Mouse (Mus musculus) thymus, postnatal 0 days (tissue): ENCODE data around the gene Spag9. TPM values are rescaled to one million over a fixed set of nuclear protein-coding genes. Genes with fewer than 3 reads are reported as not detected.

Source experiments
- DNase-seq: peaks from one replicate; pipeline ENCODE4 v3.0.0-alpha.2; 2015; ENCODE audit warnings: low spot score
- polyA plus RNA-seq: library from polyadenylated mRNA; unstranded; fragments of >200 nt; fragmentation: Nextera tagmentation; extraction: Ambion mirVana; gene quantifications from 2 replicates; pipeline ENCODE4 v1.2.1, GENCODE M21; 2015

Spag9 gene
- polyA plus RNA-seq, 1 experiment from 2014 or later, result 41.4 TPM

DNA sequence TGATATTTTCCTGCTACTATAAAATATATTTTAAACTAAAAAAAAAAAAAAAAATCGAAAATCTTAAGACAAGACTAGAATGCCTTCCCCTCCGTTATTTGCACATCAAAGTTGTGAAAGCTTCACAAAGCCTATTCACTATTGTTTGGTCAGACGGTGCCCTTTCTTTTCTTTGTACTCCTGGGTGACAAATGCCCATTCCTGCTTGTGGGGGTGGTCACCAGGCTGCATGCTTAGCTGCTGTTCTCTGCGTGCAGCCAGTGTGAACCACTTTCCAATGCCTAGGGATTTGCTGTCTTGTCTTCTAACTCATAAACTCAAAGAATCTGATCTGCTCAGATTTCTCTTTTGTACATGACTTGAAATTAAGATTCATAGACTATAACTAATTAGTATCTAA, 49.1 kb downstream of the Spag9 start:
- DNase-seq, result no peak

DNA sequence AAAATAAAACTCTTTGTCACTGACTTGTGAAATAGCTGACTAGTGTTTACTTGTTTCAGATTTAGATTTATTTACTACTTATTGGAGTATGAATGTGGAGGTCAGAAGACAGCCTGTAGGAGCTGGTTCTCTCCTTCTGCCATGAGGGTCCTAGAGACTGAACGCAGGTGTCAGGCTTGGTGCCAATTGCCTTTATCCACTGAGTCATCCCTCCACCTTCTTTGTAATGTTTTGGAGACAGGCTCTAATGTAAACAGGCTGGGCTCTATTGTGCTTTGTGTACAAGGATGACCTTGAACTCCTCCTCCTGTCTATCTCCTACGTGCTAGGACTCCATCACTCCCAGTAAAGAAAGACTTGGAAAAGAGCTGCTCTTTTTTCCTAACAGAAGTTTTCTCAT, 51.4 kb downstream of the Spag9 start:
- DNase-seq, result no peak

DNA sequence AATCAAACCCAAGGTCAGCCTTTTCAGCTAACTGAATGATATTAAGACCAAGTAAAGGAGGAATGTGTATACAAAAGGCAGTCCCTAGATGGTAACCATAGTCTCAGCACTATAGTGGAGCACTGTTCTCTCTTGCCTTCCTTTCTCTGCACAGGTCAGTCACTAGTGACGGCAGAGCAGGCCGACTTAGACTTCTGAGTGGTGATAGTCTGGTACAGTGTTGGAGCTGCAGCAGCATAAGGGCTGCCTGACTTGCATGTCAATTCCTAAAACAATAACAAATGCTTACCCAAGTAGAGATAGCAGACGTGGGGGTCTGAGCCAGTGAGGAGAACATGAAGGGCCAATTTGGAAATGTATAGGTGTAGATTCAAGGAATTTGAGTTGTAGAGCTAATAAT, 58.3 kb downstream of the Spag9 start:
- DNase-seq, result no peak

DNA sequence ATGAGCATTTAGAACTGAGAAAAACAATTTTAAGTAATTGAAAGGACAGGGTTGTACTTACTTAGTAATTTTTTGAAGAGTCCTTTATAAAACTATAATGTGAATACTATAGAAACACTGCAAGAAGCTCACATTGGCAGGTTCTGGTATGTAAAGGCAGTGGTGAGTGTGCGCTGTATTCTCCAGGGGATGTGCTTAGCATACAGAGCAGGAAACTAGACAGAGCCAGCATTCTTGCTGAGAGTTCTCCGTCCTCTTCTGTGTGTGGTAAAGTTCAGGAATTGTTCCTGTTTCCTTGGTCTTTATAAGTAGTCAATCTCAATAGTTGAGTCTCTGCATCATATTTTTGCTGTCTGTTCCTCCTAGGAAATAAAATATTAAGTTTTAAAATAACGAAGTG, 59.0 kb downstream of the Spag9 start:
- no peak for DNase-seq

DNA sequence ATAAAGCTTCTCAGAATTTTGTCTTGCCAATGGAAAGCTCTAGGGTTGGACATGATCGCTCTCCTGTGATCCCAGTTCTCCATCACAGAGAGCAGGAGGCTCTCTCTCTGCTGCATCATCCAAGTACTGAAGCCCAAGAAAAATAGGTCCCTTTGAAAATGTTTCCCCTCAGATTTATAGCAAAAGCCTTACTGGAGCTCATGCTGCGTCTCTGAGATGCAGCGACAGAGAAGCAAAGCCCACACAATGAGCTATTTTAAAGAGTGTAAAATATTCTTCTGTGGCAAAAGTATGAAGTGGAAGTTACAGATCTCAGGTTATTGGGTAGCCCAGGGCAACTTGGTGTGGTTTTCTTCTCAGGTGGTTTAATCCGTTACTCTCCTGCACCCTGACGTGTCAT, 68.0 kb downstream of the Spag9 start:
- DNase-seq, result no peak

DNA sequence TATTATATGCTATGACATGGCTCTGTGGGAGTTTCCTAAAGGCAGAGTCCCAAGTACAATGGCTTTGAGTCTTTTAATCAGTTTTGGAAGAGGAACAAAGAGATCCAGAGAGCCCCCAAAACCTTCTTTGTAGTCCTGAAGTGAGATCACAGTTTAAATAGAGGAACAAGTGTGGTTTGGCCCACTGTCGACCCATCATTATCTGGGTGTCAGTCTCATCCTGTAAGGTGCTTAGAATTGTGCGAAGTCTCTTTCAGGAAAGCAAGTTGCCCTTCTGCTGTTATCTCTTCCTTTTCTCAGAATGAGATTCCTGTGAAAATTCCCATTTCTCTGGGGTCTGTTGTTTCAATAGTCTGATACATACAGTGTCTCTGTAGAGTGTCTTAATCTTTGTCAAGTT, 74.6 kb downstream of the Spag9 start:
- peak; percentile 2 for DNase-seq

DNA sequence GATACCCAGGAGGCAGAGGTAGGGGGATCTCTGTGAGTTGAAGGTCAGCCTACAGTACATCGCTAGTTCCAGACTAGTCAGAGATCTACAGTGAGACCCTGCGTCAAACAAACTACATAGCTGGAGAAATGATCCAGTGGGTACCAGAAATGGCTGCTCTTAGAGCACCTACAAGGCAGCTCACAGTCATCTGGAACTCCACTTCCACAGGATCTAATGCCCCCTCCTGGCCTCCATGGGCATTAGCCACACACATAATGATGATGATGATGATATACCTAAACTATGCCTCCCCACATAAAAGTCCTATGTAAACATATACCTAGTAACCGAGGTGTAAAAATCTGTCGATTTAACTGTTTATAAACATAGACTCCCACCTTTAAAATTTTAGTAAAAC, 77.4 kb downstream of the Spag9 start:
- DNase-seq, result peak; percentile 16

DNA sequence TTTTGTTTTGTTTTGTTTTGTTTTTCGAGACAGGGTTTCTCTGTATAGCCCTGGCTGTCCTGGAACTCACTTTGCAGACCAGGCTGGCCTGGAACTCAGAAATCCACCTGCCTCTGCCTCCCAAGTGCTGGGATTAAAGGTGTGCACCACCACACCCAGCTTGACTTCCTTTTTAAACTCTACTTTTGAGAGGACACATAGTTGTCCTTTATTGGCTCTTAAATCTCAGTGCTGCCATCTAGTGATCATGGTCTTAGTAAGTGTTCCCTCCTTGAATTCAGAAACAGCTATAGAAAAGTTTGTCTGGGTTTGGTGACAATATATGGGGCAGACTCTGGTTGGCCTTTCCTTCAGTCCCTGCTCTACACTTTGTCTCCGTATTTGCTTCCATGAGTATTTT, 91.1 kb downstream of the Spag9 start:
- DNase-seq, result peak; percentile 79

DNA sequence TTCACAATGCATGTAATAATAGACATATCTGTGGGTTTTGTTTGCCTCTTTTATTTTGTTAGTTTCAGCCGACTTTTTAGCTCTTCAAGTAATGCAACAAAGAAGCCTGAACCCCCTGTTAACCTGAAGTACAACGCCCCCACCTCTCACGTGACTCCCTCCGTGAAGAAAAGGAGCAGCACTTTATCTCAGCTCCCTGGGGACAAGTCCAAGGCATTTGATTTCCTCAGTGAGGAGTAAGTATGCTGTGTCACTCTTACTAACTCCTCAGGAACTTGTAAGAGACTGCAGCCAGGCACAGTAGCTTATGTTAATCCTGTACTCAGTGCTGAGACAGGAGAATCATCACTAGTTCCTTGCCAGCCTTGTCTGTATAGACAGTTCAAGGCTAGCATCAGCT, 94.6 kb downstream of the Spag9 start:
- DNase-seq, result no peak

DNA sequence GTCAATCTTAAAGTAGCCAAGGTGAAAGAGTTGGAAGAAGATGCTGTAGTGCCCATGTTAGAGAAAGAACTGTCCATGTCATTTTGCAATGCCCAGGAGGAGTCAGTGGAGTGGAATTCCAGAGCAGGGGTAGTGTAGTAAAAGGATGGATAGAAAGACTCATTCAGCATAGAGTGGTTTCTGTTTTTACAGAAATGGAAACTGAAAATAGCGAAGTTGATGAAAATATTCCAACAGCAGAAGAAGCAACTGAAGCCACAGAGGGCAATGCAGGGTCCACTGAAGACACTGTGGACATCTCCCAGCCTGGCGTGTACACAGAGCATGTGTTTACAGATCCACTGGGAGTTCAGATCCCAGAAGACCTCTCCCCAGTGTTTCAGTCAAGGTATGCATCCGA, 101.6 kb downstream of the Spag9 start:
- DNase-seq, result no peak

DNA sequence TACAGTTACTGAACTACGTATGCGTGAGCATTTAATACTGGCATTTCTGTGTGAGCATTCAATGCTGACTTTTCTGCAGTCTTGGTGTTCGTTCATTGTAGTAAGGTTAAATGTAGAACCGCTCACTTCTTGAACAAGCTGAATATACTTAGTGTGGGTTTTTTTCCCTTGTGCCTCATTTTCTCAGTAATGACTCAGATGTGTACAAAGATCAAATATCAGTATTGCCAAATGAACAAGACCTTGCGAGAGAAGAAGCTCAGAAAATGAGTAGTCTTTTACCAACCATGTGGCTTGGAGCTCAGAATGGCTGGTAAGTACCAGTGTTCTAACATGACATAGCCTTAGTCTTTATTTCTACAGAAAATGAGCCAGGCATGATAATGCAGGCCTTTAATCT, 102.9 kb downstream of the Spag9 start:
- no peak for DNase-seq

DNA sequence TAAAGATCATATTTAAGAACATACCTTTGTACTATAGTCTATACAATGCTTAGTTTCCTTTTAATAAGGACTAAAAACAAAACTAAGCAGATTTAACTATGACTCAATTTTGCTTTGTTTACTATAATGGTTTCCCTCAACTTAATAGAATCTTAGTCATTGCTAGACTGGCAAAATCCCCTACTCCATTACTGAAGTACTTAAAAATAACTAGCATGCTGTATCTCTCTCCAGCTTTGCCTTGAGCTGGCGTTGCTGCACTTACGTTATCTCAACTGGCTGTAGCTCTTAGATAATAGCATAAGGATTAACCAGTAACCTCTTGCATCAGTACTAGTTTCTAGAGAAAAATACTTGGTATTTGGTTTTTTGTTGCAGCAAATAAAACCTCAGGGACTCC, 117.9 kb downstream of the Spag9 start:
- no peak for DNase-seq

DNA sequence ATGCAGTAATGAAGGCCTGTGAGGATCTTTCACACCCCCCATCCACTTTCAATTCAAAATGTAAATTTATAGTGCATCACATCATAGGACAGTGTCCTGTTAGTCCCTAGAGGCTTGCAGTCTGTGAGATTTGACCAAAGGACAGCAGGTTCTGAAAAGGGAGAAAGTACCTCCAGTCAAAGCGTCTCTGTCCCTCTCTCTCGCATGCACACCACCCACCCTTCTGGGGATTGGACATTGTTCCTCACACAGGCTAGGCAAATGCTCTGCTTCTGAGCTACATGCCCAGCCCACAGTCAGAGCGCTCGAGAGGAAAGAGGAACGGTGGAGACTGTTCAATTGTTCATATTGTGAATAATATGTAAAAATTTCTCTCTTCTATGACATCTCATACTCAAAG, 119.5 kb downstream of the Spag9 start:
- no peak for DNase-seq

DNA sequence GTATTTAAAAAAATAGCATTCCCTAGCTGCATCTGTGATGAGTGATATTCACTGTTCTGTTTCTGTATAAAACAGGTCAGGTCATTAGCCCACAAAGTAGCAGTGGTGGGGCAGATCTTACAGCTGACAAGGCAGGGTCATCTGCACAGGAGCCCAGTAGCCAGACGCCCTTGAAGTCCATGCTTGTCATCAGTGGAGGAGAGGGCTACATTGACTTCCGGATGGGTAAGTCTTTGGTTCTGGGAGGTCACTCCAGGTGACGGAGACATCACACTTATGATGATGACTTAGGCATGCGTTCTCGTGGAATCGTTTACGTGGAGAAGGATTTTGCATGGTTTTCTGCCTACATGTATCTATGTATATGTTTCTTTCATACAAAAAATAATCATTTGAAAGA, 120.8 kb downstream of the Spag9 start:
- DNase-seq, result no peak

DNA sequence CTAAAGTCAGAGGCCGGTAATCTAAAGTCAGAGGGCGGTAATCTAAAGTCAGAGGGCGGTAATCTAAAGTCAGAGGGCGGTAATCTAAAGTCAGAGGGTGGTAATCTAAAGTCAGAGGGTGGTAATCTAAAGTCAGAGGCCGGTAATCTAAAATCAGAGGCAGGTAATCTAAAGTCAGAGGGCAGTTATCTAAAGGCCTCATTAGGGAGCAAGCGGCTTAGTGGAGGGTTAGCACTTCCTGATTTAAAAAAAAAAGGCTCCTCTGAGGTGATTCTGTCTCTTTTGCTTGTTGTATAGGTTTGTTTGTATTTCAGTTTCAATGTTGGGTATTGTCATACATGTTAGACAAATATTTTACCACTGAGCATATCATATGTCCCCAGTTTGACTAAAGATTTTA, 121.9 kb downstream of the Spag9 start:
- no peak for DNase-seq

DNA sequence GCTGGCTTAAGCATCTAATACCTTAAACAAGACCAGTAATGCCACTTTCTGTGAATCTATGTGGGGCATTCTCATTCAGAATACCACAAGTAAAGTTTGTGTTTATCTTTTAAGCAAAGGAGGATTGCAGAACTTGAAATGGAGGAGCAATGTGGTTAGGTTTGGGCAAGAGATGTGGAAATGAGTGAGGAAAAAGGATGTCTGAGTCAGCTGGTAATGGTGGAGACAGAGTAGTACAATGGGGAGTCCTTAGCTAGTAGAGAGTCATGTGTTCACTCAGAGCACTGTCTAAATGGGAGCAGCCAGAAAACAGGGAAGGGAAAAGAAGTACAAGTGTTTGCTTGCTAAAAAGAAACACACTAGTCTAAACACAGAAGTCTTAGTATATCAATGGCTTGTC, 122.7 kb downstream of the Spag9 start:
- no peak for DNase-seq

DNA sequence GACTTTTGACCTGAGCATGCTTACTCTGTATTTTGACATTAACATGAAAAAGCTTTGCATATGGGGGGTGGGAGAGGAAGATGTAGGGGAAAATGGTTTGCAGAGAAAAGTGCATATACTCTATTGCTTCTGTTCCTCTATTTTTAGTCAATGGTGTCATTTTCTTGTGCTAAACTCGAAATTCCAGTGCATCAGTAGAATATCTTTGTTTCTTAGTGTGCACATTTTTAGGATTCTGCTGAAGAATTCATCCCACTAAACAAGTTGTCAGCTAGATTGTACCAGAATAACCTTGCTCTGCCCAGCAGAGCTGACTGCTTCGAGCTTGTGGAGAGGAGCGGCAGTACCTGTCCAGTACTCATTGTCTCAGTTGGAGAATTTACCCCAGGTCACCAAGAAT, 124.8 kb downstream of the Spag9 start:
- DNase-seq, result no peak

DNA sequence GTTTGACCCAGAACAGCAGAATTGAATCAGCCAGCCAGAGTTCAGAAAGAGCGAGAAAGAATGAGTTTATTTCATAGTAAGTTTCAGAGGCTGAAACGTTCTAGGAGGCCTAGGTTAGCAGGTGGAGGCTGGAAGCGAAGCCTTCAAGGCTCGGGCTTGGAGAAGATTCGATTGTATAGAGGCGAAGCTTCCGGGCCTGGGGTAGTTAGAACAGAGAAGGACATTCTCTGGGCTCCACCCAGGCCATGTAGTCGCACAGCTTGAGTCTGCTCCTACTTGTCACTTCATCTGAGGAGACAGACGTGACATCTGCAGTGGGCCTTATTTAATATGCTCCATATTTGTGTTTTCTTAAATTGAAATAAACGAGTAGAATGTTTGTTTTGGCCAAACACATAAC, 125.6 kb downstream of the Spag9 start:
- no peak for DNase-seq

DNA sequence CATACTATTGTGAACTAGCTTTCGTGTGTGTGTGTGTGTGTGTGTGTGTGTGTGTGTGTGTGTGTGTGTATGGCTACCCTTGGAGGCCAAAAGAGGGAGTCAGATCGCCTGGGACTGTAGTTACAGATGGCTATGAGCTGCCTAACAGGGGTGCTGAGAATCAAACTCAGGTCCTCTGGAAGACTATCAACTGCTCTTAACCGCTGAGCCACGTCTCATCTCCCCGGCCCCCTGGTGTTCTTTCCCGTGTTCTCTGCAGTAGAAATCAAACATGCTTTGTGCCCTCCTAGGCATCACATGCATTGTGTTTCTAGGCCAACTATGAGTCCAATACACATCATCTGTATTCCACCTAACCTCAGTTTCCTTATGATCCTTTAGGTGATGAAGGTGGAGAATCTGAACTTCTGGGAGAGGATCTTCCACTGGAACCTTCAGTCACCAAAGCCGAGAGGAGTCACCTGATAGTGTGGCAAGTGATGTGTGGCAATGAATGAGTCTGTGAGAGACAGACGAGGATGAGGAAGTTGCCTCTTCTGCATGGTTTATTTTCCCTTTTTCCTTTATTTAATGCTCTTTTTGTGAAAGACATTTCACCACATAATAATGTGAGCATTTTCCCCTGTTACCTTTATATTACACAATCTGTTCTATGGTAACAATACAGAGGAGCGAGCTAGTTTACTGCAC, 126.6 kb downstream of the Spag9 start:
- DNase-seq, result no peak

DNA sequence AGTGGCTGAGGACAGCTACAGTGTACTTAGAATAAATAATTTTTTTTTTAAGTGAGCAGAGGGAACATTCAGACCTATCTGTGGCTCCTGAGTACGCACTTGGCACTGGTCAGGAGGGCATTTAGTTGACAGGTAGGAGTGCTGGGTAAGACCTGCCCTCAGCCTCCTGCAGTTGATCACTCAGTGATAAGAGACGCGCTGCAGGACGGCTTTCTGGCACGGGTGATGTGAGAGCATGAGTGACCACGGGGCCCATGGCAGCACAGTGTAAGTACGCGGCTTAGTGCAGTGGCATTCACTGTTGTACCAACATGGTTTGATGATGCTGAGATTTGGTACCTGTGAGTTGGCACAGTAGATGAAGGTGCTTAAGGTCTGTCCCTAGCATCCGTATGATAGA, 130.8 kb downstream of the Spag9 start:
- no peak for DNase-seq

DNA sequence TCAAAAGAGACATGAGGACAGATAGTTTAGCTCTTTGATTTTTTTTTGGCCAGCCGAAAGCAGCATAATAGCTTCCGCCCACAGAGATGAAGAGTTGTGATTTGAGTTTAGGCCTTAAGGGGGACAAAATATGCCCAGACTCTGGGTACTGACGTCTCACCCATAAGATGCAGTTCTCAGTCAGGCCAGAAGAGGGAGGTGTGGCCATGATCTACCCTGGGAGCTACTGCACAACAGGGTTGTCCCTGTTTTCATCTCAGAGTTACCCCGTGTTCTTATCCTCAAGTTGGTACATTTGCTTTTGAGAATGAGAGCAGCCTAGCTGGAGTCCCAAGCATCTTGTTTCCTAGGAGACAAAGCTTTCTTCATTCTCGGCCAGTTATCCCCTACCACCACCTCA, 132.1 kb downstream of the Spag9 start:
- DNase-seq, result peak; percentile 86

DNA sequence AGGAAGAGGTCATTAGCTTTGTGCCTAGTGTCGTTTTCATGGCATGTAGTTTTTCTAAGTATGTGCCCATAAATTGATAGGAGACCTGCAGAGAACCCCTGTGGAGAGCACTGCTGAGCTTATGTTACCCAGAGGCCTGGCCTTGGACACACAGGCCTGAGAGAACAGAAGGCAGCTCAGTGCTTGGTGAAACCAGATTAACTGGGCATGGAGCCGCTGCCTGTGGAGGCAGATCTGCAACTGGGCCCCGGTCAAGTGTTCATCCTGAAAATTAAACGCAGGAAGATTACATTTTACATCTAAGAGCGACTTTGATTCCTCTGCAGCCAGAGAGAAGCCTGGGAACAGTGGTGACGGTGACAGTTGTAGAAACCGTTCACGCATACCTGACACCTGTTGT, 132.6 kb downstream of the Spag9 start:
- DNase-seq, result no peak

DNA sequence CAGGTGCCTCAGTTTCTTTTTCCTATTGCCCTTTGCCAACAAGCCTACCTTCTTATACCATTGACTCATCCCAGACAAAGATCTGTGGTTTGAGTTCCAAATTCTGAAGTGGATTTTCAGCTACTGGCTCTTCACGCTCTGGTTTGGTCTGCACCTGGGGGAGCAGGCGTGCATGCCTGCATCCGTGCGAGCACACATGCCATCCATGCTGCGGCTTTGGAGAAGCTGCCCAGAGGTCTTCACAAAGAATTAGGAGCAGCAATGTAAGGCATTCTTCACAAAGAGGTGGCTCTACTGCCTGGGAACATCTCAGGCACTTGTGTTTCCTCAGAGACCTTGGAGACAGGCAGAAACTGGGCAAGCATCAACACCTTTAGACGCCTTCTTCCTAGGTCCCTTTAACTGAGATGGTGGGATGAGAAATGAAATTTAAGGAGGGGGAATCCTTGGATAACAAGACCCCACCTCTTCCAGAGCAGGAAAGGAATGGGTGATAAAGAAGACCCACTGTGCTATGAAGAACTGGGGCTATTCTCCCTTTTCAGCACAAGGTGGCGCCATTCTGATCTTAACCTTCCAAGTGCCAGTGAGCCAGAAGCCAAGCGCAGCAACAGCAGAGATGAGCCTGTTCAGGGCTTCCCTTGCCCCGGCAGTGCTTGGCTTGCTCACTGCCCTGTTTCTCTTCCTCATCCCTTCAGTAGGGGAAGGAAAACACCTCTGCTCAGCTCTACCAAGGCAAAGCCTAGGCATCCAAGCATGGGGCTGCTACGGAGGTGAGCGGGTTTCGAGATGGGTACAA, 133.6 kb downstream of the Spag9 start:
- peak; percentile 77 for DNase-seq
